Mouse (Mus musculus) midbrain, embryonic 10.5 days (tissue): Measurements from ENCODE around the gene Tanc1. TPM values are rescaled to one million over a fixed set of nuclear protein-coding genes. Genes with fewer than 3 reads are reported as not detected.

Experiments used
- DNase-seq: peaks from one replicate; pipeline ENCODE4 v3.0.0-alpha.2; 2017; ENCODE audit warnings: low spot score
- H3K27ac ChIP-seq: fragments of 300-500 bp; sonication (generic); replicated peaks from 2 replicates; pipeline ENCODE4 v1.5.1; 2016; ENCODE audit warnings: mild to moderate bottlenecking
- H3K27me3 ChIP-seq: fragments of 300-500 bp; sonication (generic); 2 replicates; pipeline ENCODE4 v1.6.1; 2016; ENCODE audit warnings: low read depth, mild to moderate bottlenecking; ENCODE audit not compliant: poor library complexity, severe bottlenecking
- H3K36me3 ChIP-seq: fragments of 300-500 bp; sonication (generic); 2 replicates; pipeline ENCODE4 v1.6.1; 2016; ENCODE audit warnings: mild to moderate bottlenecking, moderate library complexity
- H3K4me1 ChIP-seq: fragments of 300-500 bp; sonication (generic); 2 replicates; pipeline ENCODE4 v1.6.1; 2016
- H3K4me3 ChIP-seq: fragments of 300-500 bp; sonication (generic); 2 replicates; pipeline ENCODE4 v1.5.1; 2016; ENCODE audit warnings: mild to moderate bottlenecking, moderate library complexity
- H3K9me3 ChIP-seq: fragments of 300-500 bp; sonication (generic); replicated peaks from 2 replicates; pipeline ENCODE4 v1.6.1; 2016; ENCODE audit warnings: mild to moderate bottlenecking
- WGBS: fragments of 180-500 bp; shearing (Covaris S2); methylation state at CpG from one replicate; pipeline ENCODE4 v1.1.7; 2016; 5-methylcytosine and 5-hydroxymethylcytosine counted together
- polyA plus RNA-seq: library from polyadenylated mRNA; unstranded; fragments of >200 nt; fragmentation: Nextera tagmentation; extraction: Ambion mirVana; gene quantifications from 2 replicates; pipeline ENCODE4 v1.2.1, GENCODE M21; 2016

Gene Tanc1
- polyA plus RNA-seq, 1 experiment from 2014 or later = 11.9 TPM

GRCm38 (mm10) chr2:59808608-59809007 lies 196.8 kb downstream of the Tanc1 start:
- peaks cover 17% of the 10 kb centered on the region for H3K4me1 ChIP-seq
- peaks cover 17% of the 10 kb centered on the region; the same call in 1 of the 2 replicates for H3K27me3 ChIP-seq
- H3K27ac ChIP-seq = no peak overlapping the region
- peaks cover 12% of the 10 kb centered on the region; the same call in 1 of the 2 replicates for H3K36me3 ChIP-seq
- WGBS = 95% methylated on average over 4 of the region's 4 CpGs
- no peak overlapping the region for H3K4me3 ChIP-seq
- H3K9me3 ChIP-seq = no peaks in the 10 kb centered on the region
- DNase-seq = no peak

DNA sequence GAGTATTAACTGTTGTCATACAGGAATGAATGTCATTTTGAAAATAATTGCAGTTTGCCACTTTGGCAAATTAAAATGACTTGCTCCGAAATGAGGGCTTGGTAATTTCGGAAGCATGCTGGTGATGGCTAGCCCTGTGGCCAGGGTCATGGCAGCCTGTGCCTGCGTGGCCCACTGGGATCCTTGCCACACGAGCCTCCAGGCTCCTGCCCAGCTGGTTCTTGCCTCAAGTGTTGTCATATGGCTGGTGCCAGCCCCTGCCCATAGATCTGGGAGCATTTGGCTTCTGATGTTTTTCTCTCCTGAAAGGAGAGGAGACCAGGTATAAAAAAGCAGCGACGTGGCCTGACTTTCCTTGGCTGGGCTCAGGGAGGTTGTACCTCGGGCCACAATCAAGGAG lies 198.2 kb downstream of the Tanc1 start:
- DNase-seq = no peak
- peaks cover 17% of the 10 kb centered on the region for H3K4me1 ChIP-seq
- no peak overlapping the region for H3K4me3 ChIP-seq
- H3K36me3 ChIP-seq = peaks cover 12% of the 10 kb centered on the region; the same call in 1 of the 2 replicates
- no peaks in the 10 kb centered on the region for H3K9me3 ChIP-seq
- H3K27ac ChIP-seq = no peak overlapping the region
- H3K27me3 ChIP-seq = peaks cover 17% of the 10 kb centered on the region; the same call in 1 of the 2 replicates
- WGBS = 87% methylated on average over 7 of the region's 7 CpGs

- WGBS = 80% methylated on average over 1 of the region's 1 CpGs
- Histone ChIP-seq H3K9me3 (no peaks in the 10 kb centered on the region), H3K27me3 (peaks cover 17% of the 10 kb centered on the region; the same call in 1 of the 2 replicates), H3K27ac (no peak overlapping the region), H3K4me1 (peaks cover 7% of the 10 kb centered on the region), H3K36me3 (peaks cover 12% of the 10 kb centered on the region; the same call in 1 of the 2 replicates), H3K4me3 (no peak overlapping the region)
- DNase-seq = no peak
These were observed 199.4 kb downstream of the Tanc1 start for GRCm38 (mm10) chr2:59811247-59811646.

GRCm38 (mm10) chr2:59812641-59813040 lies 200.8 kb downstream of the Tanc1 start:
- H3K9me3 ChIP-seq = no peaks in the 10 kb centered on the region
- peaks cover 8% of the 10 kb centered on the region; the same call in 1 of the 2 replicates for H3K36me3 ChIP-seq
- peaks cover 11% of the 10 kb centered on the region; the same call in 1 of the 2 replicates for H3K27me3 ChIP-seq
- 98% methylated on average over 1 of the region's 1 CpGs for WGBS
- H3K27ac ChIP-seq = no peak overlapping the region
- no peak for DNase-seq
- peaks cover 5% of the 10 kb centered on the region; the same call in 1 of the 2 replicates for H3K4me1 ChIP-seq
- H3K4me3 ChIP-seq = no peak overlapping the region

- Histone ChIP-seq H3K4me3 (no peak overlapping the region), H3K9me3 (no peaks in the 10 kb centered on the region), H3K27me3 (0 out of 2 replicates have a peak, but pooled peaks cover 3% of the 10 kb centered on the region), H3K4me1 (peaks cover 5% of the 10 kb centered on the region; the same call in 1 of the 2 replicates), H3K27ac (no peak overlapping the region), H3K36me3 (peaks cover 1% of the 10 kb centered on the region; the same call in 1 of the 2 replicates)
- 89% methylated on average over 13 of the region's 13 CpGs for WGBS
- DNase-seq = no peak
These were observed 201.6 kb downstream of the Tanc1 start for GRCm38 (mm10) chr2:59813457-59813856.

- no peaks in the 10 kb centered on the region for H3K9me3 ChIP-seq
- 92% methylated on average over 8 of the region's 8 CpGs for whole genome bisulfite sequencing
- H3K36me3 ChIP-seq = peaks cover 6% of the 10 kb centered on the region
- no peak overlapping the region for H3K27ac ChIP-seq
- no peaks in the 10 kb centered on the region for H3K27me3 ChIP-seq
- no peak overlapping the region for H3K4me3 ChIP-seq
- no peak for DNase-seq
- H3K4me1 ChIP-seq = 0 out of 2 replicates have a peak, but pooled peaks cover 1% of the 10 kb centered on the region
These were observed 203.2 kb downstream of the Tanc1 start for GRCm38 (mm10) chr2:59814997-59815396.

DNA sequence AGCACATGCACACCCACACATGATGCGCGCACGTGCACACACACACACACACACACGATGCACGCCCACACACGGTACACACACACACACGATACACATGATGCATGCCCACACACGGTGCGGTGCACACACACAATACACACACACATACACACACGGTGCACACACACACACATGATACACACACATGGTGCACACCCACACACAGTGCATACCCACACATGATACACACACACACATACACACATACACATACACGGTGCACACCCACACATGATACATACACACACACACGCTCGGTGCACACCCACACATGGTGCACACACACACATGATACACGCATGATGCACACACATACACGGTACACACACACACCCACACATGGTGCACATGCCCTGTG lies 206.8 kb downstream of the Tanc1 start:
- 95% methylated on average over 15 of the region's 15 CpGs for WGBS

GRCm38 (mm10) chr2:59819415-59819814 lies 207.6 kb downstream of the Tanc1 start:
- Histone ChIP-seq H3K9me3 (no peaks in the 10 kb centered on the region), H3K36me3 (peaks cover 6% of the 10 kb centered on the region), H3K27me3 (no peaks in the 10 kb centered on the region), H3K4me3 (no peak overlapping the region), H3K4me1 (peaks cover 3% of the 10 kb centered on the region; the same call in 1 of the 2 replicates), H3K27ac (no peak overlapping the region)
- 86% methylated on average over 6 of the region's 6 CpGs for WGBS
- no peak for DNase-seq

More for the DNA sequence above, 206.8 kb downstream of the Tanc1 start:
- DNase-seq = no peak
- Histone ChIP-seq H3K36me3 (peaks cover 6% of the 10 kb centered on the region), H3K9me3 (no peaks in the 10 kb centered on the region), H3K4me1 (no peaks in the 10 kb centered on the region), H3K27ac (no peak overlapping the region), H3K4me3 (no peak overlapping the region), H3K27me3 (no peaks in the 10 kb centered on the region)

DNA sequence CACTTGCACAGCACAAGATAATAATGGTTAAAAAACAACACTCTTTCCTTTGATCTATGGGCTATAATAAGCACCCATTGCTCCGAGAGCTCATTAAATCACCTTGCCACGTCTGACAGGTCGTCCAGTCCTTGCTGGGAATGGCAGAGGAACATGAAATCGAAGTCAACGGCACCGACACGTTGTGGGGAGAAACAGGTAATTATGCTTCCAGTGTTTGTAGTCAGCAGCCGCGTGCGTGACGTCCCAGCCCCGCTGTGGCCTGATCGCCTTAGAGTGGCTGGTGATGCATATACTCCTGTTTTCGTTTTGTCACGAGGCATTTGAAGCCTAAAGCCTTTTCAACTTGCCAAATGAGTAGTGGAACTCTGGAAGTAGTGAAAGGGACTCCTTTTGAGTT lies 208.2 kb downstream of the Tanc1 start:
- WGBS = 93% methylated on average over 15 of the region's 15 CpGs
- H3K36me3 ChIP-seq = peaks cover 6% of the 10 kb centered on the region

GRCm38 (mm10) chr2:59821044-59821443 lies 209.2 kb downstream of the Tanc1 start:
- no peak for DNase-seq
- 97% methylated on average over 2 of the region's 2 CpGs for WGBS
- H3K36me3 ChIP-seq = peaks cover 6% of the 10 kb centered on the region
- H3K9me3 ChIP-seq = no peaks in the 10 kb centered on the region
- no peak overlapping the region for H3K4me3 ChIP-seq
- H3K27ac ChIP-seq = no peak overlapping the region
- no peaks in the 10 kb centered on the region for H3K27me3 ChIP-seq
- peaks cover 11% of the 10 kb centered on the region; the same call in 1 of the 2 replicates for H3K4me1 ChIP-seq

More for the DNA sequence above, 208.2 kb downstream of the Tanc1 start:
- no peak overlapping the region for H3K4me3 ChIP-seq
- no peaks in the 10 kb centered on the region for H3K27me3 ChIP-seq
- H3K9me3 ChIP-seq = no peaks in the 10 kb centered on the region
- DNase-seq = no peak
- H3K27ac ChIP-seq = no peak overlapping the region
- peaks cover 7% of the 10 kb centered on the region; the same call in 1 of the 2 replicates for H3K4me1 ChIP-seq

- no peak overlapping the region for H3K4me3 ChIP-seq
- no peaks in the 10 kb centered on the region for H3K36me3 ChIP-seq
- H3K27me3 ChIP-seq = no peaks in the 10 kb centered on the region
- peaks cover 29% of the 10 kb centered on the region for H3K4me1 ChIP-seq
- WGBS = 77% methylated on average over 8 of the region's 8 CpGs
- H3K27ac ChIP-seq = no peak overlapping the region
- DNase-seq = no peak
- no peaks in the 10 kb centered on the region for H3K9me3 ChIP-seq
These were observed 212.4 kb downstream of the Tanc1 start for GRCm38 (mm10) chr2:59824289-59824688.

GRCm38 (mm10) chr2:59825380-59825779 lies 213.5 kb downstream of the Tanc1 start:
- H3K4me1 ChIP-seq = peaks cover 40% of the 10 kb centered on the region
- H3K27ac ChIP-seq = no peak overlapping the region
- H3K27me3 ChIP-seq = no peaks in the 10 kb centered on the region
- H3K36me3 ChIP-seq = no peaks in the 10 kb centered on the region
- no peaks in the 10 kb centered on the region for H3K9me3 ChIP-seq
- 92% methylated on average over 4 of the region's 4 CpGs for WGBS
- no peak for DNase-seq
- H3K4me3 ChIP-seq = no peak overlapping the region

DNA sequence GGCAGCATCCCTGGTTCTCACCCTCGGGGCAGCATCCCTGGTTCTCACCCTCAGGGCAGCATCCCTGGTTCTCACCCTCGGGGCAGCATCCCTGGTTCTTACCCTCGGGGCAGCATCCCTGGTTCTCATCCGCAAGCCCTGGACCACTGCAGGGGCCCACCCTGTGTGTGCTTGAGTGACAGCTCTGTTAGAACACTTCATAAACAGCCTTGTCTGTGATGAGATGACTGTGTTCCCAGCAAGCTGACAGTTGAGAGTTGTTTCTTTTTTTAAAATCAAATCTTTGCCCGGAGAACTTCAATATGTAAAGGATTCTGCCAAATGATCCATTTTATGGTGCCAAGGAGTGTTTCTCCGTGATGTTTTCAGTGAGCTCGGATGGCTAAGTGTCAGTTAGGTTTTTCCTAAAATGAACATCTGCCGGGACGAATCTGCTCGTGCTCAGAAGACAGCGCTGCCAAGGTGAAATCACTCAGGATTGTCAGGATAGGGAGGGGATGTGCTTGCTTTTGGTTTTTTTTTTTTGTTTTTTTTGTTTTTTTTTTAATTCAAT lies 216.3 kb downstream of the Tanc1 start:
- 84% methylated on average over 11 of the region's 11 CpGs for WGBS
- no peaks in the 10 kb centered on the region for H3K9me3 ChIP-seq
- peaks cover 46% of the 10 kb centered on the region for H3K4me1 ChIP-seq
- H3K27me3 ChIP-seq = no peaks in the 10 kb centered on the region
- H3K27ac ChIP-seq = peak overlapping the region; percentile 72
- no peak overlapping the region for H3K4me3 ChIP-seq
- no peak for DNase-seq
- no peaks in the 10 kb centered on the region for H3K36me3 ChIP-seq
